Mouse (Mus musculus) thymus, postnatal 4 days (tissue): Measurements from ENCODE around the gene Nup133.
"Not testable (repeated sequence)": the region's sequence is repeated elsewhere in the genome, so short reads cannot be mapped to it uniquely, and the experiment has no call there.

ENCODE experiments used
- DNase-seq: peaks from one replicate; pipeline ENCODE4 v3.0.0; 2021

The Nup133 gene

GRCm38 (mm10) chr8:123948942-123949685 is at the start of gene Nup133:
TSS of gene Nup133 (minus strand) at chr8:123949265.
- peak; percentile 100 for DNase-seq

- no peak for DNase-seq
Observed at GRCm38 (mm10) chr8:123993997-123994396, 44.9 kb upstream of the Nup133 start.

GRCm38 (mm10) chr8:123993597-123993996 is 44.5 kb upstream of the Nup133 start:
- DNase-seq, result no peak

- peak; percentile 33 for DNase-seq
Observed at GRCm38 (mm10) chr8:123992587-123992986, 43.5 kb upstream of the Nup133 start.

GRCm38 (mm10) chr8:123990277-123991049 is 41.4 kb upstream of the Nup133 start:
- no peak for DNase-seq

- DNase-seq, result no peak
Observed at GRCm38 (mm10) chr8:123989128-123989527, 40.1 kb upstream of the Nup133 start.

- DNase-seq, result no peak
Observed at GRCm38 (mm10) chr8:123988605-123989038, 39.6 kb upstream of the Nup133 start.

- peak; percentile 76 for DNase-seq
Observed at GRCm38 (mm10) chr8:123982826-123983400, 33.8 kb upstream of the Nup133 start, which contains the start of gene Abcb10. TSS of gene Abcb10 (minus strand) at chr8:123983122.

- peak; percentile 61 for DNase-seq
Observed at GRCm38 (mm10) chr8:123982291-123982793, 33.3 kb upstream of the Nup133 start.

- DNase-seq, result no peak
Observed at GRCm38 (mm10) chr8:123981674-123982073, 32.6 kb upstream of the Nup133 start.

- no peak for DNase-seq
Observed at GRCm38 (mm10) chr8:123980239-123980638, 31.2 kb upstream of the Nup133 start.

GRCm38 (mm10) chr8:123978926-123979325 is 29.9 kb upstream of the Nup133 start:
- no peak for DNase-seq

- DNase-seq, result no peak
Observed at GRCm38 (mm10) chr8:123978166-123978838, 29.2 kb upstream of the Nup133 start.

GRCm38 (mm10) chr8:123977499-123977898 is 28.4 kb upstream of the Nup133 start:
- DNase-seq, result no peak

GRCm38 (mm10) chr8:123973495-123973894 is 24.4 kb upstream of the Nup133 start:
- DNase-seq, result no peak

GRCm38 (mm10) chr8:123966896-123967295 is 17.8 kb upstream of the Nup133 start:
- DNase-seq, result no peak

GRCm38 (mm10) chr8:123961371-123961770 is 12.3 kb upstream of the Nup133 start:
- DNase-seq, result no peak

GRCm38 (mm10) chr8:123960556-123960955 is 11.5 kb upstream of the Nup133 start:
- DNase-seq, result not testable (repeated sequence)

GRCm38 (mm10) chr8:123960056-123960455 is 11.0 kb upstream of the Nup133 start:
- no peak for DNase-seq

- DNase-seq, result no peak
Observed at GRCm38 (mm10) chr8:123959473-123959872, 10.4 kb upstream of the Nup133 start.

- no peak for DNase-seq
Observed at GRCm38 (mm10) chr8:123958130-123958529, 9.1 kb upstream of the Nup133 start.

GRCm38 (mm10) chr8:123954246-123954645 is 5.2 kb upstream of the Nup133 start:
- DNase-seq, result no peak

- no peak for DNase-seq
Observed at GRCm38 (mm10) chr8:123953686-123954085, 4.6 kb upstream of the Nup133 start.
